Mouse (Mus musculus): ENCODE results near the gene Acap1. TPM values are rescaled to one million over a fixed set of nuclear protein-coding genes. Genes with fewer than 3 reads are reported as not detected.

Acap1 gene
- total and polyA plus RNA-seq, 3 experiments, result 39.6 to 70.9 (median 58.2) TPM

- no peak for DNase-seq (ENCODE audit: extremely low read depth)
- H3K27me3 ChIP-seq (replicated peaks), result peaks cover 57% of the 10 kb centered on the region
- H3K9me3 ChIP-seq (replicated peaks; ENCODE audit: low read length), result no peaks in the 10 kb centered on the region
- no peak overlapping the region for H3K27ac ChIP-seq (ENCODE audit: insufficient read depth, low read depth)
- no peak for TF ChIP-seq ELF1 (IDR thresholded peaks at IDR 0.05; ENCODE audit: low read depth, low read length)
- TF ChIP-seq CHD2 (IDR thresholded peaks at IDR 0.05; ENCODE audit: low read length), result no peak
- TF ChIP-seq NELFE (IDR thresholded peaks at IDR 0.05; ENCODE audit: low read depth, low read length), result no peak
- no peak for TF ChIP-seq JUND (conservative IDR thresholded peaks at IDR 0.05; ENCODE audit: low read depth, low read length)
- TF ChIP-seq ZC3H11A (IDR thresholded peaks at IDR 0.05; ENCODE audit: low read depth, low read length), result no peak
- TF ChIP-seq KAT2A (IDR thresholded peaks at IDR 0.05; ENCODE audit: insufficient replicate concordance, low read length), result no peak
- TF ChIP-seq RAD21 (IDR thresholded peaks at IDR 0.05; ENCODE audit: low read depth, low read length), result no peak
- TF ChIP-seq EP300 (IDR thresholded peaks at IDR 0.05; ENCODE audit: low read length), result no peak
- no peak for TF ChIP-seq HCFC1 (IDR thresholded peaks at IDR 0.05; ENCODE audit: low read depth, low read length)
- no peak for TF ChIP-seq ZKSCAN1 (IDR thresholded peaks at IDR 0.05; ENCODE audit: borderline replicate concordance, low read depth, low read length)
- TF ChIP-seq NRF1 (IDR thresholded peaks at IDR 0.05; ENCODE audit: low read depth, low read length), result no peak
- no peak for TF ChIP-seq IRF4 (IDR thresholded peaks at IDR 0.05; ENCODE audit: low read depth, low read length)
- no peak for TF ChIP-seq CHD1 (IDR thresholded peaks at IDR 0.05; ENCODE audit: low read depth, low read length)
- dilution Hi-C loops (cut with MboI; ENCODE audit: extremely low pct_ligation_motif_present, extremely low pct_unique_long_range_greater_than_20kb, low sequenced_read_pairs), result no loop called here
- H3K36me3 ChIP-seq (replicated peaks in 1 of 2; ENCODE audit: control insufficient read depth in 1 of 2, insufficient read depth in 1 of 2, low read length in 1 of 2), result peaks cover 0 to 2% of the 10 kb centered on the region in 2 experiments
- in situ Hi-C loops (cut with MboI; ENCODE audit: low pct_ligation_motif_present, low pct_unique_long_range_greater_than_20kb, low sequenced_read_pairs), result no loop called here
- no peak overlapping the region for H3K9ac ChIP-seq (ENCODE audit: insufficient read depth, low read depth)
- no peak overlapping the region for H3K4me2 ChIP-seq (ENCODE audit: insufficient read depth, low read depth, poor library complexity, severe bottlenecking)
- H3K4me3 ChIP-seq (replicated peaks in 1 of 3; ENCODE audit: low read depth in 2 of 3, low read length in 2 of 3, poor library complexity in 1 of 3), result no peak overlapping the region
- H3K4me1 ChIP-seq (ENCODE audit: control insufficient read depth in 1 of 2, insufficient read depth in 2 of 2), result peaks cover 10% of the 10 kb centered on the region in 2 experiments
- H3K79me2 ChIP-seq (replicated peaks; ENCODE audit: control insufficient read depth, extremely low read depth, insufficient read depth, poor library complexity, severe bottlenecking), result no peaks in the 10 kb centered on the region
Observed at GRCm38 (mm10) chr11:69833554-69833953, 61.8 kb downstream of the Acap1 start.

Other genes starting within 250 kb of the Acap1 start
Only the 20 nearest of the 40 such genes appear.
- 0.92 and 0.93 TPM in 2 replicates for gene Fgf11, start 93.7 kb downstream of the Acap1 start, total RNA-seq (2012; rRNA removed)
- 1.6 and 1.8 TPM in 2 replicates for gene Fgf11, start 93.7 kb downstream of the Acap1 start, total RNA-seq (2014; rRNA removed)
- gene Fgf11, start 93.7 kb downstream of the Acap1 start, polyA plus RNA-seq (2012; ENCODE audit: insufficient read length, low read depth), result 3.7 and 3.9 TPM in 2 replicates
- 0.08 TPM in 2 replicates for gene Tmem102, start 89.9 kb downstream of the Acap1 start, total RNA-seq (2012; rRNA removed)
- gene Tmem102, start 89.9 kb downstream of the Acap1 start, total RNA-seq (2014; rRNA removed), result not detected in 2 replicates
- gene Tmem102, start 89.9 kb downstream of the Acap1 start, polyA plus RNA-seq (2012; ENCODE audit: insufficient read length, low read depth), result 0.16 TPM in 1 of 2 replicates, not detected in the other
- gene Gm39566, start 80.2 kb downstream of the Acap1 start, total RNA-seq (2012; rRNA removed), result not detected in 2 replicates
- not detected in 2 replicates for gene Gm39566, start 80.2 kb downstream of the Acap1 start, total RNA-seq (2014; rRNA removed)
- gene Gm39566, start 80.2 kb downstream of the Acap1 start, polyA plus RNA-seq (2012; ENCODE audit: insufficient read length, low read depth), result not detected in 2 replicates
- gene Spem2, start 77.1 kb downstream of the Acap1 start, total RNA-seq (2012; rRNA removed), result not detected in 2 replicates
- not detected in 2 replicates for gene Spem2, start 77.1 kb downstream of the Acap1 start, total RNA-seq (2014; rRNA removed)
- not detected in 2 replicates for gene Spem2, start 77.1 kb downstream of the Acap1 start, polyA plus RNA-seq (2012; ENCODE audit: insufficient read length, low read depth)
- gene Spem1, start 73.4 kb downstream of the Acap1 start, total RNA-seq (2012; rRNA removed), result not detected in 2 replicates
- not detected in 2 replicates for gene Spem1, start 73.4 kb downstream of the Acap1 start, total RNA-seq (2014; rRNA removed)
- gene Spem1, start 73.4 kb downstream of the Acap1 start, polyA plus RNA-seq (2012; ENCODE audit: insufficient read length, low read depth), result not detected in 2 replicates
- gene Nlgn2, start 57.8 kb downstream of the Acap1 start, total RNA-seq (2012; rRNA removed), result 0.55 and 1.3 TPM in 2 replicates
- 0.20 and 0.95 TPM in 2 replicates for gene Nlgn2, start 57.8 kb downstream of the Acap1 start, total RNA-seq (2014; rRNA removed)
- gene Nlgn2, start 57.8 kb downstream of the Acap1 start, polyA plus RNA-seq (2012; ENCODE audit: insufficient read length, low read depth), result 1.1 and 1.2 TPM in 2 replicates
- gene Tmem256, start 57.0 kb downstream of the Acap1 start, total RNA-seq (2012; rRNA removed), result 203 and 206 TPM in 2 replicates
- 262 and 327 TPM in 2 replicates for gene Tmem256, start 57.0 kb downstream of the Acap1 start, total RNA-seq (2014; rRNA removed)
- gene Tmem256, start 57.0 kb downstream of the Acap1 start, polyA plus RNA-seq (2012; ENCODE audit: insufficient read length, low read depth), result 185 and 218 TPM in 2 replicates
- gene Plscr3, start 49.2 kb downstream of the Acap1 start, total RNA-seq (2012; rRNA removed), result 2.4 and 2.9 TPM in 2 replicates
- 2.0 and 2.5 TPM in 2 replicates for gene Plscr3, start 49.2 kb downstream of the Acap1 start, total RNA-seq (2014; rRNA removed)
- 12.5 and 15.3 TPM in 2 replicates for gene Plscr3, start 49.2 kb downstream of the Acap1 start, polyA plus RNA-seq (2012; ENCODE audit: insufficient read length, low read depth)
- gene Tnk1, start 36.8 kb downstream of the Acap1 start, total RNA-seq (2012; rRNA removed), result 0.13 TPM in 1 of 2 replicates, not detected in the other
- gene Tnk1, start 36.8 kb downstream of the Acap1 start, total RNA-seq (2014; rRNA removed), result not detected in 2 replicates
- 0.22 and 0.30 TPM in 2 replicates for gene Tnk1, start 36.8 kb downstream of the Acap1 start, polyA plus RNA-seq (2012; ENCODE audit: insufficient read length, low read depth)
- gene Tmem95, start 17.5 kb downstream of the Acap1 start, total RNA-seq (2012; rRNA removed), result not detected in 2 replicates
- not detected in 2 replicates for gene Tmem95, start 17.5 kb downstream of the Acap1 start, total RNA-seq (2014; rRNA removed)
- gene Tmem95, start 17.5 kb downstream of the Acap1 start, polyA plus RNA-seq (2012; ENCODE audit: insufficient read length, low read depth), result not detected in 2 replicates
- gene Kctd11, start 14.1 kb downstream of the Acap1 start, total RNA-seq (2012; rRNA removed), result 3.3 and 3.9 TPM in 2 replicates
- 1.3 and 1.8 TPM in 2 replicates for gene Kctd11, start 14.1 kb downstream of the Acap1 start, total RNA-seq (2014; rRNA removed)
- gene Kctd11, start 14.1 kb downstream of the Acap1 start, polyA plus RNA-seq (2012; ENCODE audit: insufficient read length, low read depth), result 1.5 and 2.1 TPM in 2 replicates
- gene 2810408A11Rik, start 5.4 kb upstream of the Acap1 start, total RNA-seq (2012; rRNA removed), result 0.34 and 0.59 TPM in 2 replicates
- gene 2810408A11Rik, start 5.4 kb upstream of the Acap1 start, total RNA-seq (2014; rRNA removed), result 0.35 and 0.86 TPM in 2 replicates
- gene 2810408A11Rik, start 5.4 kb upstream of the Acap1 start, polyA plus RNA-seq (2012; ENCODE audit: insufficient read length, low read depth), result 0.33 and 0.41 TPM in 2 replicates
- 51.0 and 56.1 TPM in 2 replicates for gene Neurl4, start 5.5 kb upstream of the Acap1 start, total RNA-seq (2012; rRNA removed)
- 21.4 and 22.9 TPM in 2 replicates for gene Neurl4, start 5.5 kb upstream of the Acap1 start, total RNA-seq (2014; rRNA removed)
- 40.1 and 46.2 TPM in 2 replicates for gene Neurl4, start 5.5 kb upstream of the Acap1 start, polyA plus RNA-seq (2012; ENCODE audit: insufficient read length, low read depth)
- gene Gps2, start 18.3 kb upstream of the Acap1 start, total RNA-seq (2012; rRNA removed), result 29.4 and 35.9 TPM in 2 replicates
- 25.0 and 27.4 TPM in 2 replicates for gene Gps2, start 18.3 kb upstream of the Acap1 start, total RNA-seq (2014; rRNA removed)
- gene Gps2, start 18.3 kb upstream of the Acap1 start, polyA plus RNA-seq (2012; ENCODE audit: insufficient read length, low read depth), result 69.2 and 73.6 TPM in 2 replicates
- 1,419 and 1,651 TPM in 2 replicates for gene Eif5a, start 26.4 kb upstream of the Acap1 start, total RNA-seq (2012; rRNA removed)
- gene Eif5a, start 26.4 kb upstream of the Acap1 start, total RNA-seq (2014; rRNA removed), result 2,535 and 2,729 TPM in 2 replicates
- 3,314 and 3,421 TPM in 2 replicates for gene Eif5a, start 26.4 kb upstream of the Acap1 start, polyA plus RNA-seq (2012; ENCODE audit: insufficient read length, low read depth)
- 0.25 TPM in 1 of 2 replicates, not detected in the other for gene Ybx2, start 40.3 kb upstream of the Acap1 start, total RNA-seq (2012; rRNA removed)
- gene Ybx2, start 40.3 kb upstream of the Acap1 start, total RNA-seq (2014; rRNA removed), result not detected in 2 replicates
- gene Ybx2, start 40.3 kb upstream of the Acap1 start, polyA plus RNA-seq (2012; ENCODE audit: insufficient read length, low read depth), result 0.39 TPM in 1 of 2 replicates, not detected in the other
- gene Slc2a4, start 52.6 kb upstream of the Acap1 start, total RNA-seq (2012; rRNA removed), result 2.2 and 2.6 TPM in 2 replicates
- 3.1 and 3.8 TPM in 2 replicates for gene Slc2a4, start 52.6 kb upstream of the Acap1 start, total RNA-seq (2014; rRNA removed)
- 2.3 and 2.4 TPM in 2 replicates for gene Slc2a4, start 52.6 kb upstream of the Acap1 start, polyA plus RNA-seq (2012; ENCODE audit: insufficient read length, low read depth)
- gene Cldn7, start 69.2 kb upstream of the Acap1 start, total RNA-seq (2012; rRNA removed), result not detected in 2 replicates
- gene Cldn7, start 69.2 kb upstream of the Acap1 start, total RNA-seq (2014; rRNA removed), result not detected in 2 replicates
- not detected in 2 replicates for gene Cldn7, start 69.2 kb upstream of the Acap1 start, polyA plus RNA-seq (2012; ENCODE audit: insufficient read length, low read depth)
- gene Ctdnep1, start 85.6 kb upstream of the Acap1 start, total RNA-seq (2012; rRNA removed), result 61.8 and 66.7 TPM in 2 replicates
- 37.7 and 42.9 TPM in 2 replicates for gene Ctdnep1, start 85.6 kb upstream of the Acap1 start, total RNA-seq (2014; rRNA removed)
- 143 and 171 TPM in 2 replicates for gene Ctdnep1, start 85.6 kb upstream of the Acap1 start, polyA plus RNA-seq (2012; ENCODE audit: insufficient read length, low read depth)
- 95.9 and 115 TPM in 2 replicates for gene Elp5, start 87.0 kb upstream of the Acap1 start, total RNA-seq (2012; rRNA removed)
- gene Elp5, start 87.0 kb upstream of the Acap1 start, total RNA-seq (2014; rRNA removed), result 111 and 119 TPM in 2 replicates
- gene Elp5, start 87.0 kb upstream of the Acap1 start, polyA plus RNA-seq (2012; ENCODE audit: insufficient read length, low read depth), result 177 and 182 TPM in 2 replicates

Measured in CH12.LX (cell line).